Mouse (Mus musculus) embryonic stem cell, embryonic (primary cell): ENCODE measurements at regions not wholly inside any gene's neighbourhood (a gene's known extent, or its start where the extent isn't known, plus 50 kb on each side); places are given as distances from the start of the nearest gene placed in this dataset.

ENCODE experiments used
- CTCF ChIA-PET, 4 experiments: fragments of 300-600 bp in 2 of 4; fragments of 350-600 bp in 2 of 4; sonication (Branson Sonifier 250); formaldehyde crosslinking; loops; one replicate each; lab custom pipeline; 2022; ENCODE audit warnings: inconsistent platforms in 2 of 4; lab: Charles Lee
- POLR2A ChIA-PET, 4 experiments: fragments of 300-600 bp in 2 of 4; fragments of 350-600 bp in 2 of 4; sonication (Branson Sonifier 250); formaldehyde crosslinking; loops; one replicate each; lab custom pipeline; 2022; ENCODE audit warnings: antibody characterized with exemption in 4 of 4, inconsistent platforms in 1 of 4; lab: Charles Lee

DNA sequence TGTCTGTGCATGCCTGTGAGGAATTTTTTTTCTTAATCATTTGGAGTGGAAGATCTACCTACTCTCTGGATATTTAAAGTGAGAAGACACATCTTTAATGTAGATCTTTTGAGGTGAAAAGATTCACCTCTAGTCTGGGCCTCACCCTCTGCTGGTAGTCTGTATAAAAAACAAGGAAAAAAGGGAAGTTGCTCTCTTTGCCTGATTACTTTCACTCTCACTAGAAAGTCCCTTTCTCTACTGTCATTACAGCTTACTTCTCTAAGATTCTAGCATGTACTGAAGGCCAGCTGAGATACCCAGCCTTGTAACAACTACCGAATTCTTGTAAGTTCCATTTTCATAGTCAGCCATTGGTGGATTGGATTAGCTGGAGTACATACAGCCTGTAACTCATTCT lies 3791.9 kb downstream of the 9330182O14Rik start:
- CTCF ChIA-PET: no interaction called here

DNA sequence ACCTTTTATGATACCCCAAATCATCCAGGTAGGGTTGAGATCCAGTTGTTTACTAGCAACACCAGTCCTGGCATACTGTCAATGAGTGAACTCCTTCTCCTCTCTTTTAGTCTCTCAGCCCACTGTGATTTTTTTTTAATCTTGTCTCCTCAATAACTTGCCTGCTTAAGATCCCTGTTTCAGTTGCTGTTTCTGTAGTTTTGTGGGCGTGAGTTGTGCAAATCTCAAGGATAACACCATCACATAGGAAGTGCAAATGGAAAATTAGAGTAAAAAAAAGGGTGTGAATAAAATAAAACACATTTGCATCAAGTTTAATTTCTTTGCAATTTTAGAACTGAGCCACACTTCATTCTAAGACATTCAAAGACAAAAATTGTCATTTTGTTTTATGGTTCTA lies 3799.4 kb downstream of the 9330182O14Rik start:
- ChIA-PET POLR2A (no interaction called here), CTCF (no interaction called here)

More for the DNA sequence above, 3791.9 kb downstream of the 9330182O14Rik start:
- POLR2A ChIA-PET: no interaction called here

DNA sequence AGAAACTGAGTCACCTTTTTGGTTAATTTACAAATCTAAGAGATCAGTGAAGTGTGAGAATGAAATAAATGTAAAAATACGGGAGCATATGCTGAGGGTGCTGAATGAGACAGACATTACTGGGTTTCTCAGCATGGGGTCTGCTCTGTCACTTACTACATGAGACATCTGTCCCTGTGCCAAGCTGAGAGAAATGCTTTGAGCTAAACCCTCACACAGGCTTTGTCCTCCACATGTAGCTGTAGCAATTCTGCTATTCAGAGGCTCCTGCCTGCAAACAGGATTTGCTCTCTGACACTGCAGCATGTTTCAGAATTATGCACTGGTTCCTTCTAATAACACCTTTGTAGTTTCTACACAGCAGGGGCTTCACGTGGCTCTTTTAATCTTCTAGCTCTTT lies 3806.3 kb downstream of the 9330182O14Rik start:
- ChIA-PET POLR2A (no interaction called here), CTCF (no interaction called here)

DNA sequence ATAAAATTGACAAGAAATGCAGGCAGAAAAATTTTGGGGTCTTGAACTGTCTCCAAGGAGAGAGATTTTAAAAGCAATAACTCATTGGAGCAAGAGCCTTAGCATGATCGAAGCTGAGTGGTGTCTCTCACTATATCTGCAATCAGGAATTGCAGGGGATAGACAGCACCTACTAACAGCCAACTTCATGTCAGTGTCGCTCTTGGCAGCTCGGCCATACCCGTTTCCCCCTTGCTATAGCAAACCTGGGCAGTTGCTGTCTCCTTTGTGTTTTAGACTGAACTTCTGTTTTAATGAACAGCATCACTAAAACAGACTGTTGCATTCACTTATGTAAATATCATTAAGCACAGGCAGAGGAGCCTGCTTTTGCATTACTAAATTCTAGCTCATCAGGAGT lies 3806.7 kb downstream of the 9330182O14Rik start:
- POLR2A ChIA-PET: no interaction called here

DNA sequence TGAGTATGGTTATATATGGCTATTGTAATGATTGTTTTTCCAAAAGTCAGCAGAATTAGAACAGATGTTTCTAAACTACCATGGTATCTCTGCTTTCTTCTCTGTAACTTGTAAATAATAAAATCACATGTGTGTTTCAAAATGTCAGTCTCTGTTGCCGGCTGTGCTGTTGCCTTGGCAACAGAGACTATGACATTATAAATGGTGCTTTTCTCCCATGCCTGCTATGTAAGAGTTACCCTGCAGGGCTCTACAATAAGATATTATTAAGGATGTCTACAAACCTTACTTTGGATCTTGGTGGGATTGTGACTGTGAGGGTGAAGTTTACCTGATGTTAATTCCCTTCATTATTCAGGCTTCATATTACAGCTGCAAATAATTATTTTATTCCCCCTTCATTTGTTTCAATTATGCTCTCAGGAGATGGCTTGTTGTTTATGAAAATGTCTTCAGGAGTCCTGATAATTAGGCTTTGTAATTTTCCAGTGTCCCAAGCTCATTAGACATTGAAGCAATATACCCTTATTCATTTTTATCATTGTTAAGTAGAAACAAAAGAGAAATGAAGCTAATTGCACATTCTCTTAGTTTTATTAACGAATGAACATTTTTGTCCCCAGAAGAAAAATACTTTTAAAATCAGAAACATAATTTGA lies 3808.0 kb downstream of the 9330182O14Rik start:
- CTCF ChIA-PET: no interaction called here
- POLR2A ChIA-PET: no interaction called here

More for the DNA sequence above, 3806.7 kb downstream of the 9330182O14Rik start:
- CTCF ChIA-PET: no interaction called here

DNA sequence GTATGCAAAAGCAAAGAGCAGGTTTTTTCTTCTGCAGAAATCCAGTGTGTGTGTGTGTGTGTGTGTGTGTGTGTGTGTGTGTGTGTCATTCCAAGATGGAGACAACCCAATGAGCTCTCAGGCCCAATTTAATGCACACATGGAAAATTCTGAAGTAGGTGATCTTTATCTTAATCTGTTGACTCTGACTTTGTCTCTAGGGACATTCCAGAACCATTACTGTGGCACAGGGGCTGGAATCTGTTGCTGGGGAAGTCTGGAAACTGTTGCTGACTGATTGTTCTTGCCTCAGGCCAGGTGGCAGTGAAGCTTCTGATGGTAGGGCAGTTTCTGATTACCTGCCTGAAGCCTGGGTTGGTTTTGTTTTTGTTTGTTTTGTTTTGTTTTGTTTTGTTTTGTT lies 3850.8 kb downstream of the 9330182O14Rik start:
- POLR2A ChIA-PET: no interaction called here
- CTCF ChIA-PET: interaction anchor here in 1 of 4 experiments (0.6 kb wide), 1 partner anchor 350 kb away, joined by 5 read pairs; no protein-coding TSS in a partner anchor

DNA sequence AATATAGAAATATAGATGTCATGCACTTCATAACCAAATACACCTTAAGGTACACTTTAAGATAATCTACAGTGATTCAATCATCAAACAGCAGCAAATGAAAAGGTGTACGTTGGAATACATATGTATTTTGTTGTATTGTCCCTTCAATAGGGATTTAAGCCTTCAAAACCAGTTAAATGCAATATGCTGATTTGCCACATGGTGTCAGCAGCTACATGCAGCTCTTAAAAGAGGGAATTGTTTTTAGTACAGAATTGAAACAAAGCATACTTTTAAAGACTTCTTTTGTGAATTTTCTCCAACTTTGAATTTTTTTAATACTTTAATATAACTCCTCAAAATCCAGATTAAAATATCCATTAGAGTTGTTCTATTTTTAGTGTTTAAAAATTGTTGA lies 3857.1 kb downstream of the 9330182O14Rik start:
- POLR2A ChIA-PET: no interaction called here
- CTCF ChIA-PET: interaction anchor here in 2 of 4 experiments (0.6 kb wide), 2 partner anchors 419 to 453 kb away, joined by 3 to 8 read pairs; no protein-coding TSS in a partner anchor

DNA sequence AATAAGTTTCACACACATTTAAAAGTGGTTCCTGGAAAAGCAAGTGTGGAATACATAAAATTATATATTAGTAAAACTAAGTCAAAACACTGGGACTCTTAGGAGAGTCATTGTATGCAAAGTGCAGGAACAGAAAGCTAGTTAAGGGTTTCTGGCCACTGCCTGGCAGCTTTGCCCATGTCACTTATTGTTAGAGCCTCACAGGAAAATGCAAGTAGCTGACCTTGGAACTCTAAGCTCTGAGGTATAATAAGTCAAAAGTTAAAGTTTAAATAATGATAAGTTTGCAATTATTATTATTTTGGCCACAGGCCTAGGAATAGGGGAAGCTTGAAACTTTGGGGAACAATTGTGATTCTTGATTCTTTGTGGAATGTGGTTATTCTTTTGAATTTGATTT lies 3858.8 kb downstream of the 9330182O14Rik start:
- CTCF ChIA-PET: interaction anchor here in 1 of 4 experiments (0.7 kb wide), 1 partner anchor 818 kb away, joined by 6 read pairs; no protein-coding TSS in a partner anchor
- POLR2A ChIA-PET: no interaction called here

DNA sequence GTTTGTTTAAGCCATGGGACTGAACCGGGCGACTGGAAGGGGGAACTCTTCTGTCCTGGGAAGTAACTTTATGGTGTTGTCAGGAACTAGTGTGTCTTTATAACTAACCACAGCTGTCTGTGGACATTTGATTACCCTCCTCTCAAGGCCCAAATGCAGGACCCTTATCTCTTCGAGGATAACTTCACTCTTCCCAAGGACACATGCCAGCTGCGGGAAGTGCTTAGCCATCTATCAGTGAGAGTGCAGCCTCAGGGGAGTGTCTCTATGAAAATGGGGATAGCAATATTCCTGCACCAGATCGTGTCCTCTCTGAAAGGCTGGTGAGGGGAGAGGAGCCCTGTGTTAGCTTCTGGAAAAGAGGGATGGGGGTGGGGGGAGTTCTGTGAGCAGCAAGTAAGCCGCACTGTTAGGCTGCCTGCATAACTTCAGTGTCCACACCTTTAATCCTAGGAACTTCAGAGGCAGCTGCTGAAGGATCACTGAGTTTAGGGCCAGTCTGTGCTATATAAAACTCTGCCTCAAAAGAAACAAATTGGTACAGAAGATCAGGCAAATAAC lies 3892.4 kb downstream of the 9330182O14Rik start:
- POLR2A ChIA-PET: no interaction called here

DNA sequence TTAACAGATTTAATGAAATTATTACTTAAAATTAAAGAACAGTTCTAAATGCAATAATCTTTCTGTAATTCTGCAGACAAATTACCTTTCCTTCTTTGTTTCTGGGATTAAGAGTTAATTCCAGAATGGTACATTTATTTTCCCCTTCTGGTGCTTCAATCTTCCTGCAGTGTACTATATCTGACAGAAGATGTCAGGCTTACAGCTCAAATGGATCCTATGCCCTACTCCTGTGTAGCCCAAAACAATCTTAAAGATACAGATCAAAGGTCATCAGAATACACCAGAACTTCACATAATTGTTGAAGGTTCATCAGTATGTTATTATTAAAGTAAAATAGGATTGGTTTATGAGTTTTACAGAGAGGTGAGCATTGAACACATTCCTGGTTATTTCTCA lies 3901.7 kb downstream of the 9330182O14Rik start:
- ChIA-PET POLR2A (no interaction called here), CTCF (no interaction called here)

More for the DNA sequence above, 3892.4 kb downstream of the 9330182O14Rik start:
- CTCF ChIA-PET: no interaction called here

DNA sequence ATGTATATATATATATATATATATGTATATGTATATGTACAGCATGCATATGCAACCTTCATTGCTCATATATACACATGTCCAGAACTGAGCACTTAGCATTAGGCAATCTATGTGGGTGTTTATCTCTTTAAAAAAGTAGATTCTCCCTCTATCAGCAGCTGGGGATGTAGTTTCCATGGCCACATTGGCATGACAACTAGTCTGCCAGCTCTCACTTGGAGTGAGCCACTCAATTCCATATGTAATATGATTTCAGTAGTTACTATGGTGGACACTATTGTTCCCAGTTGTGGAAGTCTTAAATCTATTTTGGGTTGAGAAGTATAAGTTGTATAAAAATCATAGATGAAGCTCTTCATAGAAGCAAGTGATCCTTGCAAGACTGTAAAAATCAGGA lies 3903.7 kb downstream of the 9330182O14Rik start:
- ChIA-PET POLR2A (no interaction called here), CTCF (no interaction called here)

DNA sequence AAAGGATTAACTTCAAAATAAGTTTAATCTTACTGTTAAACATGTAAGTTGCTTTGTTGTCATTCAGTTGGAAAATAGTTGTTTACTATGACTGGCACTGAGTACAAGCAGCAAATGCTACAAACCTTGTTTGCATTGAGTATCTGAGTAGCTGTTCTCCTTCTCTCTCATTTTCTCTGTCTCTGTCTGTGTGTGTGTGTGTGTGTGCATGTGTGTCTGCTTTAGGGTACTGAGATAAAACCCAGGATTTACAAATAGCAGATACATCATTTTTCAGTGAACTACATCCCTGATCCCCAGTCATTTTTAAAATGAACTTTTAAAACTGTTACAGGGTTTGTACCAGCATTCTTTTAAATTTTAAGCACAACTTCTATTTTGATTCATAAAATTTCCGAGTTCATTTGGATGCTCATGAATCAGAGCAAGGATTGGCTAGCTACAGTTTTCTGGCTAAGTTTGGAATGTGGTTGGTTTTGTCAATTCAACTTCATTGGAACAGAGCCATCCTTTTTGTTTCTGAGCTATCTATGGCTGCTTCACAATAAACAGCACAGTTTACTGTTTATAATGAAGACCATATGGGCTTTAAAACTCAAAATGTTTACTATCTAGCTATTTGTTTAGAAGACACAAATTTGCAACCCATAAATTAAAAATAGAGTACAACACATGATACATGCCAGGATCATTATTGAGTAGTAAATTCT lies 3916.6 kb downstream of the 9330182O14Rik start:
- ChIA-PET CTCF (no interaction called here), POLR2A (no interaction called here)

DNA sequence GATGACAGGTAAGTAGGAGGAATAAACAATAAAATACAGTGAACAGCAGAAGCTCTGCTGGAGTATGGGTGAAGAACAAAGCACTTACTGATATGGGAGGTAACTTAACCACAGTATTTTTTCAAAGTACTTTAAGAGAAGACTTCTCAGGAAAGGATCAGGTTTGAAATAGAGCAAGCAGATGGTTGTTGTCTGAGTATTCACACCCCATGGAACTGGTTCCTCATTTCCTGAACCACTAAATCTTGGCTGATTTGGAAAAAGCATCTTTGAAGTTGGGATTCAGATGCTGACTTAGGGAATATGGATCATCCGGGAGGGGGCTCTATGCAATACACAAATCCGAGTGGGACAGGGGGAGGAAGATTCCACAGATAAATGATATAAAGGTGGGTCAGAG lies 3930.7 kb downstream of the 9330182O14Rik start:
- ChIA-PET POLR2A (no interaction called here), CTCF (no interaction called here)

DNA sequence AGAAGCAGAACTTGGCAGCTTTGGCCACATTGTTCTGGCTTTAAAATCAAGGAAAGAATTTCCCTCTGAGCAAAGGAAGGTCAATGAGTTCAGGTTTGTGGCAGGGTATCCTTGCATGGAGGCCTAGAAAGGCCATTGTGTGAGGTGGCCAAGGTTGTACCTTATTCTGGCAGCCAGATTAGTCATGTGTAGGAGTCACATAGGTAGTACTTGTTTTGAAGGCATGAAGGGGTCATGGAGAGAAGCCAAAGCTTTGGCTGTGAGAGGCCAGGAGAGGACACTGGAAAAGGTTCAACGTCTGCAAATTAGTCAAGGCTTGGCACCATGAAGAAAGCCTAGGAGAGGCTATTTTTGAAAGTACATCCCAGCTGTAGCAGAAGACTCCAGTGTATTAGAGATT lies 3949.5 kb downstream of the 9330182O14Rik start:
- ChIA-PET CTCF (no interaction called here), POLR2A (no interaction called here)

DNA sequence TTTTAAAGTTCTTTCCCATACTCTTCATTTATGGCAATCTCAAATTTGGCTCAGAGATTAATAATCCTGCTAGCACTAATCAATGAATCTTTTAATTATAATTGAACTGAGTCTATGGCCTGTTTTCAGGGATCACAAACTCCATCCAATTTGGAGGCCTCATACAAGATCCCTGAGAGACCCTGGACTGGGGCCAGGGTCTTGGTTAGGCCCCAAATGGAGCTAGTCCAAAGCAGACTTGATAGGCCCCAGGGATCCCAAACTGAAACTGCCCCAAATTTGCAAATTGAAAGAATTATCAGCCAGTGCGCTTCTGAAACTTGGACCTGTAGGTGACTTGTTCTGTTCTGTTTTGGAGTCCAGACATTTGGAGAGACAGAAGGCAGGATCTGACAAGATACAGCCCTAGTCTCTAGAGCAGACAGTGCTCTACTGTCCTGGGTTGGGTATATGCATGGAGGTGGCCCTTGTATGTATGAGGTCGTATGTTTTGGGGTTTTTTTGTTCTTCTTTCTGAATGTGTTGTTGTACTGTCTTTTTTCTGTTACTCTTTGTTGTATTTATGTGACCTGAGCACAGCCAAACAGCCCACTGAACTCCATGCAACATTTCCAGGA lies 3978.3 kb downstream of the 9330182O14Rik start:
- POLR2A ChIA-PET: no interaction called here
- CTCF ChIA-PET: no interaction called here

DNA sequence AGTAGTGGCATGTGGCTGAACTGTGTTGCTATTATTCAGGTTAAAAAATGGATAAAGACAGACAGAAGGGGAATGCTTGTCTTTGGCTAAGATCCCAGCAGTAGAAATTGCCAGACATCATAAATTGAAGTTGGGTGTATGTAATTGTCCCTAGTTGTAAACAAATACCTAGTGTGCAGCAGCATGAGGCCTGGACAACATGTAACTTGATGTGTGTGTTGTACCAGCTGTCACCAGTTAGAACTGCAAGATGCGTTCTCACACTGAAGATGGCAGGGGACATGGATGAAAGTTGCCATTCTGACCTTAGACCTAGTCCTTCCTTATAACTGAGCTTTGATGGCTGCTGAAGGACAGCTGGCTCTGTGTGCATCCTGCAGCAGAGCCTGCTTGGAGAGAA lies 4000.0 kb downstream of the 9330182O14Rik start:
- POLR2A ChIA-PET: no interaction called here
- CTCF ChIA-PET: no interaction called here
